Mouse (Mus musculus) kidney, embryonic 16.5 days (tissue): ENCODE measurements around the gene Aagab. TPM values are rescaled to one million over a fixed set of nuclear protein-coding genes. Genes with fewer than 3 reads are reported as not detected.

Experiments used
- ATAC-seq: fragments of 200-750 bp; cut with Nextera tagmentation; 2 replicates; pipeline ENCODE4 v1.8.0; 2017; ENCODE audit warnings: moderate TSS enrichment; ENCODE audit not compliant: low FRiP score, low TSS enrichment
- H3K27ac ChIP-seq: fragments of 300-500 bp; sonication (generic); 2 replicates; pipeline ENCODE4 v1.5.1; 2014; ENCODE audit warnings: low read length
- H3K27me3 ChIP-seq: fragments of 300-500 bp; sonication (generic); 2 replicates; pipeline ENCODE4 v1.6.1; 2014; ENCODE audit warnings: low read length, control low read depth, mixed read lengths; ENCODE audit not compliant: insufficient read depth
- H3K36me3 ChIP-seq: fragments of 300-500 bp; sonication (generic); 2 replicates; pipeline ENCODE4 v1.6.1; 2014; ENCODE audit warnings: low read length, control low read depth, mixed read lengths; ENCODE audit not compliant: insufficient read depth
- H3K4me1 ChIP-seq: fragments of 300-500 bp; sonication (generic); 2 replicates; pipeline ENCODE4 v1.6.1; 2014; ENCODE audit warnings: low read length, control low read depth, mixed read lengths; ENCODE audit not compliant: insufficient read depth
- H3K4me2 ChIP-seq: fragments of 300-500 bp; sonication (generic); replicated peaks from 2 replicates; pipeline ENCODE4 v1.6.1; 2014; ENCODE audit warnings: low read depth, low read length
- H3K4me3 ChIP-seq: fragments of 300-500 bp; sonication (generic); 2 replicates; pipeline ENCODE4 v1.5.1; 2014; ENCODE audit warnings: mild to moderate bottlenecking, low read length
- H3K9ac ChIP-seq: fragments of 300-500 bp; sonication (generic); replicated peaks from 2 replicates; pipeline ENCODE4 v1.6.1; 2014; ENCODE audit warnings: low read length
- H3K9me3 ChIP-seq: fragments of 300-500 bp; sonication (generic); 2 replicates; pipeline ENCODE4 v1.6.1; 2016; ENCODE audit warnings: low read length, control low read depth
- WGBS: fragments of 180-500 bp; shearing (Covaris S2); extraction: QIAGEN DNeasy Blood & Tissue Kit; methylation state at CpG from one replicate; pipeline ENCODE4 v1.1.7; 2014; 5-methylcytosine and 5-hydroxymethylcytosine counted together
- polyA plus RNA-seq: library from polyadenylated mRNA; unstranded; fragments of >200 nt; fragmentation: Nextera tagmentation; extraction: Ambion mirVana; gene quantifications from 2 replicates; pipeline ENCODE4 v1.2.1, GENCODE M21; 2015

Aagab gene
- polyA plus RNA-seq, 1 experiment from 2014 or later, result 38.3 TPM

DNA sequence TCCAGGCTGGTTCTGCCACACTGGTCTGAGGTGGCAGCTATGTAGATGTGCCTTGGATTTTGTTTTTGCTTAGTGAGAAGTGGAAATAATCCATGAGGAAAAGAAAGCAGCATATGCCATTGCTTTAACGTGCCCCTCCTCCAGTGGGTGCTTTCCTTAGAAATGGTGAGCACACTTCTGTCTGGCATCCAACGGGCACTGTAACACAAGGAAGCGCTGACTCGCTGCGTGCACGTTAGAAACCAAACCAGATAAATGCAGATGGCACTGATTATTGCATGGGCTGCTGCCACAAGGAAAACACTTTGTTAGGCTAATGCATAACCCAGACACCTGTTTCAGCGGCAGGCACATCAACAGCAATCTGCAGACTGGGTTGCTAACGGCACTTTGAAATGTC, 6.8 kb upstream of the Aagab start:
- no peaks in the 10 kb centered on the region for H3K9me3 ChIP-seq
- H3K36me3 ChIP-seq, result no peaks in the 10 kb centered on the region
- no peaks in the 10 kb centered on the region for H3K27me3 ChIP-seq
- H3K4me3 ChIP-seq, result no peak overlapping the region
- H3K4me2 ChIP-seq, result no peak overlapping the region
- WGBS, result 81% methylated on average over 8 of the region's 8 CpGs
- no peaks in the 10 kb centered on the region for H3K4me1 ChIP-seq
- H3K9ac ChIP-seq, result no peak overlapping the region
- no peak overlapping the region for H3K27ac ChIP-seq
- ATAC-seq, result no peak

DNA sequence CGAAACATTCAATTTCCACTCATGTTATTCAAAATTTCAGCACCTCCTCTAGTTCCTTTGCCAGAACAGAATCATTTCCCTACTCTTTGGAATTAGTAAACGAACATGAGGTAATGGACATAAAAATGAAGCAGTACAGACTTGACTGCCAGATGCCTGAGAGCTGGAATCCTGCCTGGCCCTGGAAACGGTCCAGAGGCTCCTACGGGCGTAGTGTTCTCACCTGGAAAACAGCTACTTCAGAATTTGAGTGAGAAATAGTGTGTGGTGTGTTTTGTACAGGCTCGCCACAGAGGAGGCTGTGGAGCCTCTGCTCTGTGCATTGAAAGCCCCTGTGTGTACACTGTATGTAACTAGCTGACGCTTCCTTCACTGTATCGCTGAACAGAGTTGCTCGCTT, 5.8 kb upstream of the Aagab start:
- Histone ChIP-seq H3K4me1 (no peaks in the 10 kb centered on the region), H3K27me3 (no peaks in the 10 kb centered on the region), H3K9ac (no peak overlapping the region), H3K4me2 (no peak overlapping the region), H3K36me3 (no peaks in the 10 kb centered on the region), H3K27ac (no peak overlapping the region), H3K9me3 (no peaks in the 10 kb centered on the region), H3K4me3 (no peak overlapping the region)
- WGBS, result 72% methylated on average over 9 of the region's 9 CpGs
- no peak for ATAC-seq

DNA sequence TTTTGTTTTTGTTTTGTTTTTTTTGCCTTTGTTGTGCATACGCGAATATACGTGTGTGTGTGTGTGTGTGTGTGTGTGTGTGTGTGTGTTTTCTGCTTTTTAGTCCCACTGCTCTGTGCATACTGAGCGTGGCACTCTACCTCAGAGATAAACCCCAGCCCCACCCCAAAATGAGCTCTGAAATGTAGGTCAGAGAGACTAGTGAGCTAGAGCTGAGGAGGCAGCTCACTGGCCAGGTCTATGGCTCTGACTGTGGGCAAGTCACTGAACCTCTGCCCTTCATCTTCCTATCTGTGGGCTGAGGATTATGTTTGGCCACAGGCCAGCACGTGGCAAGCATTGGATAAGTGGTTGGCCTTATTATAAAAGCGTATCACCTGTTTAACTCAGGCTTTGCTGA, 1.4 kb downstream of the Aagab start:
- Histone ChIP-seq H3K9me3 (no peaks in the 10 kb centered on the region), H3K27me3 (no peaks in the 10 kb centered on the region), H3K4me3 (no peak overlapping the region; the same call in 1 of the 2 replicates), H3K27ac (no peak overlapping the region), H3K4me2 (peak overlapping the region; percentile 71), H3K36me3 (no peaks in the 10 kb centered on the region), H3K9ac (no peak overlapping the region), H3K4me1 (peaks cover 13% of the 10 kb centered on the region)
- 57% methylated on average over 6 of the region's 6 CpGs for WGBS
- ATAC-seq, result no peak

DNA sequence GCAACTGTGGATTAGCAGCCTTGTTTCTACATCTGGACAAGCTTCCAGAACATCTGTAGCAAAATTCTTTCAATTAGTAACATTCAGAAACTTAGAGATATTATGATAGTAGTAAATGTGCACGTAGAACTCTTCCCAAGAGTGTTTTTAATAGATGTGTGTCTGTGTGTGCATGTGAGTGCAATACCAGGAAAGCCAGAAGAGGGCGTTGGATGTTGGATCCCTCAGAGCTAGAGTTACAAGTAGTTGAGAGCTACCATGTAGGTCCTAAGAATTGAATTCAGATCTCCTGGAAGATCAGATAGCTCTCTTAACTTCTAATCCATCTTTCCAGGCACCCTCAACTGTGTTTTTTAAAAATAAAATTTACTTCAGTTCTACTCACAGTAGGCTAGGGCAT, 4.1 kb downstream of the Aagab start:
- Histone ChIP-seq H3K4me3 (no peak overlapping the region), H3K9me3 (no peaks in the 10 kb centered on the region), H3K27me3 (no peaks in the 10 kb centered on the region), H3K36me3 (no peaks in the 10 kb centered on the region), H3K27ac (no peak overlapping the region), H3K4me1 (peaks cover 32% of the 10 kb centered on the region), H3K4me2 (no peak overlapping the region), H3K9ac (no peak overlapping the region)
- WGBS, result 79% methylated on average over 2 of the region's 2 CpGs
- ATAC-seq, result no peak

DNA sequence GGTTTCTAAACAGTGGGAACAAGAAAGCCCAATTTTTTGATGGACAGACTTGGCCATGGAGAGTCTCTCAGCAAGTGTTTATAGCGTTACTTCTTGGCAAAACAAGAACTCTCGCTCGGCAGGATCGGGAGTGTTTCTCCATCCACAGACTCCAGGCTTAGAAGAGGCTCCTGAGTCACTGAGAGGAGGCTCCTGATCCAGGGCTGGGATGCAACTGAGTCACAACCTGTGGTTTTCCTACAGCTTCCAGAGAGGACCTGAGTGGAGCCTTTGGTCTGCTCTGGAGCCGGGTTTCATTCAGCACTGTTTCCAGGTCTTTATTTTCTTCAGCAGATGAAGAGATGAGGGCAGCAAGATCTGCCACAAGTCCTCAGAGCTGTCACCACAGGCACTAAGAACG, 5.5 kb downstream of the Aagab start:
- ATAC-seq, result no peak
- H3K36me3 ChIP-seq, result no peaks in the 10 kb centered on the region
- 87% methylated on average over 6 of the region's 6 CpGs for WGBS
- no peak overlapping the region for H3K4me2 ChIP-seq
- no peaks in the 10 kb centered on the region for H3K27me3 ChIP-seq
- H3K27ac ChIP-seq, result no peak overlapping the region
- no peaks in the 10 kb centered on the region for H3K9me3 ChIP-seq
- H3K9ac ChIP-seq, result no peak overlapping the region
- H3K4me1 ChIP-seq, result peaks cover 45% of the 10 kb centered on the region
- H3K4me3 ChIP-seq, result no peak overlapping the region

DNA sequence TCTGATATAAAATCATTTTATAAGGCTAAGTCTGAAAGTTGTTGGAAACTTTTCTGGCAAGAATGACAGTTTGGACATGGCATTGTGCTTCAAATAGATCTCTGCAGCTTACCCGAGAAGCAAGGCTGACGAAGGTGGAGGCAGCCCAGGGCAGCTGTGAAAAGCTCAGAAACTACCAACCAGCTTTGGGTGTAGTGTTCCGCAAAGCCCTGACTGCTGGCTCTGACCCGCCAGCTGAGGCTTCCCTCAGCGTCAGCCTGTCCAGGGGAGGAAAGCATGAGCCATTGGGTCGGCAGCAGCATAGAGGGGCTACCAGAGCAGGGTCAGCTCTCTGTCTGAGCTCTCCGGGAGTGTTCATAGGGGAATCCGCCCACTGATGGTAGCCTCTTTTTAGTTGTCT, 6.8 kb downstream of the Aagab start:
- H3K9ac ChIP-seq, result no peak overlapping the region
- no peaks in the 10 kb centered on the region for H3K27me3 ChIP-seq
- no peak overlapping the region for H3K4me2 ChIP-seq
- whole genome bisulfite sequencing, result 55% methylated on average over 8 of the region's 8 CpGs
- 0 out of 2 replicates have a peak overlapping the region, but pooled peaks have one; percentile 19 for H3K27ac ChIP-seq
- no peak for ATAC-seq
- H3K4me1 ChIP-seq, result peaks cover 41% of the 10 kb centered on the region
- no peak overlapping the region for H3K4me3 ChIP-seq
- no peaks in the 10 kb centered on the region for H3K36me3 ChIP-seq
- no peaks in the 10 kb centered on the region for H3K9me3 ChIP-seq

DNA sequence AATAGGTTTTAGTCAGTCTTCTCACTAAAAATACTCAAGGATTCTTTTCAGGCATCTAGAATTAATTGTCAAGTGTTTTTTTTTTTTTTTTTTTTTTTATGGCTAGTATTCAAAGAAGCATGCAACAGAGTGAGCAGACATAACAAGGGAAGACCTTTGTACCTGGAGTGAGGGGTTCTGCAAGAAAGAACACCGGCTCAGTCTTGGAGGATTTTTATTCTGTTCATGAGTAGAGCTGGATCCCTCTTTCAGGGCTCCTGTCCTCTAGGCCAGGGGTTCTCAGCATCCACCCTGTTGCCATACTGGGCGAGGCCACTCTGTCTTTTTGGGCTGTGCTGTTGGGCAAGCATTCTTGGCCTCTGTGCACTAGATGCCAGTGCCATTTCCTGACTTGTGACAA, 7.3 kb downstream of the Aagab start:
- Histone ChIP-seq H3K9ac (no peak overlapping the region), H3K27ac (no peak overlapping the region), H3K36me3 (no peaks in the 10 kb centered on the region), H3K4me2 (no peak overlapping the region), H3K9me3 (no peaks in the 10 kb centered on the region), H3K4me1 (peaks cover 39% of the 10 kb centered on the region), H3K4me3 (no peak overlapping the region), H3K27me3 (no peaks in the 10 kb centered on the region)
- 88% methylated on average over 2 of the region's 2 CpGs for WGBS
- ATAC-seq, result no peak

DNA sequence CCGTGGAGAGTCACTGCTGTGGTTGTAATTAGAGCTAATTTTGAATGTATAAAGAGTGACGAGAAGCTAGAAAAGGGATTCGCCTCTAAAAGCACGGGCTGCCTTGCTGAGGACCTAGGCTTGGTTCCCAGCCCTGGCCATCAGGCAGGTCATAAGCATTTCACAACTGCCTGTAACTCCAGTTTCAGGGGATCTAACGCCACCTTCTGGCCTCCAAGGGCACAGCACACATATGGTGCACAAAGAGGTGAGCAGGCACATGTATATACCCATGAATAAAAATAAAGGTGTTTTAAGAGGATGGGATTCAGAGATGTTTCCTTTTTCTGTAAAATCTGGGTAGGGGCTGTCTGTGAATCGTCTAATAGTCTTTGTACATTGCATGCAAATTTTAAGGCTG, 7.8 kb downstream of the Aagab start:
- no peak for ATAC-seq
- 91% methylated on average over 6 of the region's 6 CpGs for WGBS

DNA sequence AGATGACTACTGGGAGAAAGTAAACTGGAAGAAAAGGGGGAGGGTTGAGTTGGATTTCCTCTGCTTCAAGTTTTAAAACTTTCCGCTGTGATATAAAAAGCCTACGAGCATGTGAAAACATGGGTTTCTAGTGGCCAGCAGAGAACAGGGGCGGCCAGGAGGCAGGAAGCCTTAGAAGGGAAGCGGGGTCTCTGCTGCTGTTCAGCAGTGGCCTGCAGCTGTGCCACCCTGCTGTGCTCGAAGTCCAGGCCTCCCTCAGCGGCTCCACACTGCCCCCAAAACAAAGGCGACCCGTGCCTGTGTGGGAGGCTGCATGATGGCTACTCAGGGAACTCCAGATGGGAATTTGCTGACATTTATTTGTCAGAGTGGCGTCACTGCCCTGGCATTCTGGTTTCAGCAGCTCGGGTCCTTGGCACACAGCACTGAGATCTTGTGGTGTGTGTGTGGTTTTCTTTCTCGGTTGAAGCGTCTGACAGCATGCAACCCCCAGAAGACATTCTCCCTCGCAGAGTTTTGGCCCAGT, 8.4 kb downstream of the Aagab start:
- WGBS, result 27% methylated on average over 13 of the region's 13 CpGs
- Histone ChIP-seq H3K27me3 (no peaks in the 10 kb centered on the region), H3K36me3 (no peaks in the 10 kb centered on the region), H3K4me2 (no peak overlapping the region), H3K27ac (peak overlapping the region; percentile 50), H3K9me3 (no peaks in the 10 kb centered on the region), H3K4me1 (peaks cover 39% of the 10 kb centered on the region), H3K4me3 (no peak overlapping the region), H3K9ac (no peak overlapping the region)
- peak; percentile 79 for ATAC-seq

More for the DNA sequence above, 7.8 kb downstream of the Aagab start:
- H3K36me3 ChIP-seq, result no peaks in the 10 kb centered on the region
- peaks cover 39% of the 10 kb centered on the region for H3K4me1 ChIP-seq
- no peaks in the 10 kb centered on the region for H3K9me3 ChIP-seq
- H3K9ac ChIP-seq, result no peak overlapping the region
- H3K4me3 ChIP-seq, result no peak overlapping the region
- no peak overlapping the region for H3K4me2 ChIP-seq
- H3K27me3 ChIP-seq, result no peaks in the 10 kb centered on the region
- H3K27ac ChIP-seq, result no peak overlapping the region

DNA sequence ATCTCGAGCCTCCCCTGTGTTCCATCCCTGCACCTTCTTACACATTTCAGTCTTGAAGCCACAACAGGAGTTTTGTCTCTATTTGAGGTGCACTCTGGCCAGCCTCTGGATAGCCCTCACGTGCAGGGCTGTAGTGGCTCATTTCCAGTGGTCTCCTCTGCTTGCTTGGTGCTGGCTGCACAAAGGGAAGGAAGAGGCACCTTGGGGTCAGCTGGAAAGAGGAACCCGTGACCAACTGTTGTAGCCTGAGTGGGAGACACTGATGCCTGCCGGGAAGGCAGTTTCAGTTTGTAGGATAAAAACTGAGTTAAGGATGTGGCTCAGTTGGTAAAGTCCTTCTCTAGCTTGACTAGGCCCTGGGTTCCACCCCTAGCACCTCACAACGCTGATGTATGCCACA, 9.5 kb downstream of the Aagab start:
- H3K27me3 ChIP-seq, result no peaks in the 10 kb centered on the region
- peaks cover 3% of the 10 kb centered on the region for H3K36me3 ChIP-seq
- no peaks in the 10 kb centered on the region for H3K9me3 ChIP-seq
- ATAC-seq, result no peak
- 45% methylated on average over 5 of the region's 5 CpGs for WGBS
- no peak overlapping the region for H3K9ac ChIP-seq
- no peak overlapping the region for H3K4me3 ChIP-seq
- H3K4me2 ChIP-seq, result no peak overlapping the region
- peaks cover 39% of the 10 kb centered on the region for H3K4me1 ChIP-seq
- H3K27ac ChIP-seq, result peak overlapping the region; percentile 47; the same call in 1 of the 2 replicates
